Mouse (Mus musculus) cerebellum, adult 2 months (tissue): ENCODE results near the gene Arhgap45.

Source experiments
- CTCF ChIP-seq: fragments of 200-500 bp; IDR thresholded peaks from 2 replicates; pipeline ENCODE4 v1.5.1; 2011; ENCODE audit warnings: low read depth, mild to moderate bottlenecking, control low read depth, low read length, moderate library complexity, borderline replicate concordance; ENCODE audit not compliant: insufficient read depth
- POLR2A ChIP-seq: fragments of 200-500 bp; IDR thresholded peaks from 2 replicates; pipeline ENCODE4 v1.6.1; 2011; ENCODE audit warnings: low read length, control low read depth, borderline replicate concordance; ENCODE audit not compliant: insufficient read depth

GRCm38 (mm10) chr10:80018739-80019297 lies 2.4 kb downstream of the Arhgap45 start:
- TF ChIP-seq CTCF (no peak), POLR2A (no peak)
